Mouse (Mus musculus) forebrain, embryonic 11.5 days (tissue): ENCODE results near the gene Trmt2b. TPM values are rescaled to one million over a fixed set of nuclear protein-coding genes. Genes with fewer than 3 reads are reported as not detected.
"Not testable (repeated sequence)": the region's sequence is repeated elsewhere in the genome, so short reads cannot be mapped to it uniquely, and the experiment has no call there.

ENCODE experiments used
- ATAC-seq: fragments of 200-750 bp; cut with Nextera tagmentation; replicated peaks from 2 replicates; pipeline ENCODE4 v1.8.0; 2017; ENCODE audit warnings: moderate TSS enrichment; ENCODE audit not compliant: low FRiP score
- DNase-seq: peaks from one replicate; pipeline ENCODE4 v3.0.0-alpha.2; 2017; ENCODE audit warnings: low spot score
- H3K27ac ChIP-seq: fragments of 300-500 bp; sonication (generic); 2 replicates; pipeline ENCODE4 v1.5.1; 2014; ENCODE audit warnings: low read depth, low read length
- H3K27me3 ChIP-seq: fragments of 300-500 bp; sonication (generic); 2 replicates; pipeline ENCODE4 v1.6.1; 2014; ENCODE audit warnings: mild to moderate bottlenecking, low read length, mixed read lengths; ENCODE audit not compliant: control insufficient read depth, insufficient read depth
- H3K36me3 ChIP-seq: fragments of 300-500 bp; sonication (generic); 2 replicates; pipeline ENCODE4 v1.6.1; 2014; ENCODE audit warnings: mild to moderate bottlenecking, low read length, moderate library complexity, mixed read lengths; ENCODE audit not compliant: control insufficient read depth, insufficient read depth
- H3K4me1 ChIP-seq: fragments of 300-500 bp; sonication (generic); replicated peaks from 2 replicates; pipeline ENCODE4 v1.6.1; 2014; ENCODE audit warnings: low read length, mixed read lengths; ENCODE audit not compliant: control insufficient read depth, insufficient read depth
- H3K4me2 ChIP-seq: fragments of 300-500 bp; sonication (generic); 2 replicates; pipeline ENCODE4 v1.6.1; 2014; ENCODE audit warnings: low read depth, mild to moderate bottlenecking, low read length, moderate library complexity, mixed read lengths; ENCODE audit not compliant: severe bottlenecking
- H3K4me3 ChIP-seq: fragments of 300-500 bp; sonication (generic); 2 replicates; pipeline ENCODE4 v1.5.1; 2014; ENCODE audit warnings: low read depth, low read length
- H3K9ac ChIP-seq: fragments of 300-500 bp; sonication (generic); 2 replicates; pipeline ENCODE4 v1.6.1; 2014; ENCODE audit warnings: low read length
- H3K9me3 ChIP-seq: fragments of 300-500 bp; sonication (generic); 2 replicates; pipeline ENCODE4 v1.6.1; 2016; ENCODE audit warnings: low read length, mixed read lengths; ENCODE audit not compliant: control insufficient read depth
- WGBS: fragments of 180-500 bp; shearing (Covaris S2); extraction: QIAGEN DNeasy Blood & Tissue Kit; methylation state at CpG from one replicate; pipeline ENCODE4 v1.1.7; 2014; 5-methylcytosine and 5-hydroxymethylcytosine counted together
- polyA plus RNA-seq: library from polyadenylated mRNA; unstranded; fragments of >200 nt; fragmentation: Nextera tagmentation; extraction: Ambion mirVana; gene quantifications from 2 replicates; pipeline ENCODE4 v1.2.1, GENCODE M21; 2014

Gene Trmt2b
- 10.2 and 10.8 TPM in 2 replicates for polyA plus RNA-seq

GRCm38 (mm10) chrX:134276275-134277160 lies at the start of gene Trmt2b:
Gene Trmt2b (minus strand): TSS chrX:134276984.
- Histone ChIP-seq H3K4me1 (no peaks in the 10 kb centered on the region), H3K9me3 (no peaks in the 10 kb centered on the region), H3K27ac (no peak within 1 kb of the TSS), H3K36me3 (no peaks in the 10 kb centered on the region), H3K4me3 (peak within 1 kb of the TSS; percentile 34), H3K9ac (peak within 1 kb of the TSS; percentile 29; the same call in 1 of the 2 replicates), H3K27me3 (no peaks in the 10 kb centered on the region; the same call in 1 of the 2 replicates), H3K4me2 (peak within 1 kb of the TSS; percentile 40)
- 17% methylated on average over 23 of the region's 26 CpGs for WGBS
- peak; percentile 72 for DNase-seq
- ATAC-seq = peak; percentile 88

DNA sequence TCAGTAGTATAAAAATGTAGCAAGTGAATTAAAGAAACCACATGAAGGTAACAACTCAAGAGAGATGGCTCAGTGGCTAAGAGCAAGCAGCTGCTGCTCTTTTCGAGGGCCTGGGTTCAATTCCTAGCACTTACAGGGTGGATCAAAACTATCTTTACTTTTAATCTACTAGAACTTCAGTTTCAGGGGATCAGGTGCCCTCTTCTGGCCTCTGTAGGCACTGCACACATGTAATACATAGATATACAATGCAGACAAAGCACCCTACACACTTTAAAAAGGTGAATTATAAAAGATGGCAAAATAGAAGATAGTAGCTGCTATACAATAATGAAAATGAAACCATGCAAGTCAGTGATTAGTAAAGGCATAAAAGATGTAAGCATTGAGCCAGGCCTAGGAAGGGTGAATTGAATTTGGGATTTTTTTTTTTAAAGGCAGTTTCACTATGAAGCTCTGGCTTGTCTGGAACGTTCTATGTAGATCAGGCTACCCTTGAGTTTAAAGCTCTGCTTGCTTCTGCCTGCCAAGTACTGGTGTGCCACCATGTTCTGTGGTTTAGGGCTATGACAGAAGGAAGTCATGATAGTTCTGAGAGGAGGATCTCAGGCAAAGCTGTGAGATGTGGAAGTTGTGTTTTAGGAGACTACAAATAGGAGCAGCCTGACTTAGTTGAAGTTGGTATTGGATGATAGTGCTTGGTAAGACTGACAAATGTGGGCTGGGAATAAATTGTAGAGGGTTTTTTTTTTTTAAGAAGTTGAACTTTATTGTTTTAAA lies 42.6 kb upstream of the Trmt2b start:
- H3K4me1 ChIP-seq = no peaks in the 10 kb centered on the region
- no peak overlapping the region for H3K27ac ChIP-seq
- no peaks in the 10 kb centered on the region for H3K36me3 ChIP-seq
- H3K4me2 ChIP-seq = no peak overlapping the region
- H3K9ac ChIP-seq = no peak overlapping the region
- ATAC-seq (no peak), DNase-seq (no peak)
- H3K4me3 ChIP-seq = no peak overlapping the region
- WGBS = 86% methylated on average over 2 of the region's 2 CpGs
- H3K9me3 ChIP-seq = no peaks in the 10 kb centered on the region
- no peaks in the 10 kb centered on the region for H3K27me3 ChIP-seq

- H3K4me2 ChIP-seq, H3K27ac ChIP-seq, H3K9ac ChIP-seq, H3K9me3 ChIP-seq, H3K4me3 ChIP-seq, H3K4me1 ChIP-seq, H3K27me3 ChIP-seq, ATAC-seq, H3K36me3 ChIP-seq, DNase-seq: not testable (repeated sequence)
- whole genome bisulfite sequencing = 89% methylated on average over 7 of the region's 7 CpGs
Measured at GRCm38 (mm10) chrX:134311193-134311592, 34.4 kb upstream of the Trmt2b start.

DNA sequence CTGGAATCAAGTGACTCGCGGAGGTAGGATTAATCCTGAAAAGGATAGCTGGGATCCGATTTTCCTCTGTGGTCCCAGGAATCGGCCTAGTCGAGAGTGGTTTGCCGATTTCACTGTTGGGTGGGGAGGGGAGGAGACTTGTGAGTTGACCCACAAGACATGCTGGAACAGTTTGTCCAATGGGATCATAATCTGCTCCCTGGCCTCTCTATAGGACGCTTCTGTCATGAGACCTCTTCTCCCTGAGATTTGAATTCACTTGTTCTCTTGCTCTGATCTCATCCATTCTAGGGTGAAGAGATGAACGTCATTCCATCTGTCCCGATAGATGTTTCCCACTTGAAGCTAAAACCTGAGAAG lies 31.5 kb upstream of the Trmt2b start:
- peak overlapping the region; percentile 48 for H3K4me2 ChIP-seq
- H3K4me1 ChIP-seq = no peaks in the 10 kb centered on the region
- H3K27ac ChIP-seq = no peak overlapping the region
- no peak for DNase-seq
- peak; percentile 73 for ATAC-seq
- no peaks in the 10 kb centered on the region for H3K9me3 ChIP-seq
- no peaks in the 10 kb centered on the region for H3K27me3 ChIP-seq
- 25% methylated on average over 9 of the region's 9 CpGs for WGBS
- peak overlapping the region; percentile 39 for H3K4me3 ChIP-seq
- no peaks in the 10 kb centered on the region; the same call in 1 of the 2 replicates for H3K36me3 ChIP-seq
- peak overlapping the region; percentile 51; the same call in 1 of the 2 replicates for H3K9ac ChIP-seq

DNA sequence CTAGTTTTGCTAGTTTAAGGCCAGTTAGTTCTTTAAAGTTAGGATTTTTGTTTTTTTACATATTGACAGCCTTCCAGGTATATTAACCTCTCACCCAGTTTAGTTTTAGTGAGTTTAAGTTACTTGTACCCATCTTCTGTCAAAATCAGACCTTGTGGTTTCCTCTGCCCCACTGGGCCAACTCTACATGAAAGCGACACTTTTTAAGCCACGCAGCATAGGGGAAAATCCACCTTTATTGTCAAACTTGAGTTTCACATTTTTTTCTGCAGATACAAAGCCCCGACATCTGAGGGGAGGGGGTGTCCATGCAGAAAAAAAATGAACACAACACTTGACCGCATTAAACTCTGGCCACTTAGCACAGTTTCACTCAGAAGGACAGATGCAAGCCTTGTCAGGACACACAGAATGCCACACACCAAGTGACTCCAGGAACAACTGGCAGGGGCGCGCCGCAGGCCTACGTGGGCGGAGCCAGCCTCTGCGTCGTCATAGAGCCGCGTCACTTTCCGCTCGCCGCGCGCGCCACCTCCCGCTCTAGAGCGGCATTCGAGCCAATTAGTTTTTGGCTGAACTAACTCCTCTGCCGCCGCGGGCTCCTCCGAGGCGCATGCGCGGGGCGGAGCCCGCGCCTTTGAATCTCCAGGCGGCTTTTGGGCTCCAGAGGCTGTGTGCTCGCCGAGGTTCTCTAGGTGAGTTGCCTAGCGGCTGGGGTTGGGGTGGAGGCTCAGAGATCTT lies 30.9 kb upstream of the Trmt2b start, which contains the start of gene Cenpi:
Gene Cenpi (plus strand): TSS at position 551 of the 741 bp plus-strand sequence.
- Histone ChIP-seq H3K27me3 (no peaks in the 10 kb centered on the region), H3K4me1 (no peaks in the 10 kb centered on the region), H3K9me3 (no peaks in the 10 kb centered on the region), H3K36me3 (no peaks in the 10 kb centered on the region; the same call in 1 of the 2 replicates), H3K9ac (peak within 1 kb of the TSS; percentile 51; the same call in 1 of the 2 replicates), H3K27ac (no peak within 1 kb of the TSS), H3K4me3 (peak within 1 kb of the TSS; percentile 39), H3K4me2 (peak within 1 kb of the TSS; percentile 48)
- DNase-seq (peak; percentile 91), ATAC-seq (peak; percentile 96)
- WGBS = 18% methylated on average over 36 of the region's 36 CpGs

GRCm38 (mm10) chrX:134303287-134303686 lies 26.5 kb upstream of the Trmt2b start:
- Histone ChIP-seq H3K4me2 (no peak overlapping the region), H3K4me1 (no peaks in the 10 kb centered on the region), H3K9me3 (no peaks in the 10 kb centered on the region), H3K27ac (no peak overlapping the region), H3K4me3 (no peak overlapping the region), H3K36me3 (no peaks in the 10 kb centered on the region), H3K27me3 (no peaks in the 10 kb centered on the region), H3K9ac (no peak overlapping the region)
- 91% methylated on average over 1 of the region's 1 CpGs for WGBS
- no peak for ATAC-seq
- DNase-seq = no peak

- Histone ChIP-seq H3K27me3 (peaks cover 4% of the 10 kb centered on the region; the same call in 1 of the 2 replicates), H3K9ac (no peak overlapping the region), H3K4me3 (no peak overlapping the region), H3K4me2 (no peak overlapping the region), H3K36me3 (no peaks in the 10 kb centered on the region), H3K4me1 (no peaks in the 10 kb centered on the region), H3K9me3 (no peaks in the 10 kb centered on the region), H3K27ac (no peak overlapping the region)
- DNase-seq (no peak), ATAC-seq (no peak)
- WGBS = 46% methylated on average over 5 of the region's 5 CpGs
Measured at GRCm38 (mm10) chrX:134300219-134300618, 23.4 kb upstream of the Trmt2b start.

GRCm38 (mm10) chrX:134297195-134297594 lies 20.4 kb upstream of the Trmt2b start:
- Histone ChIP-seq H3K27me3 (peaks cover 10% of the 10 kb centered on the region), H3K9ac (no peak overlapping the region), H3K4me1 (no peaks in the 10 kb centered on the region), H3K4me2 (peak overlapping the region; percentile 53; the same call in 1 of the 2 replicates), H3K27ac (no peak overlapping the region), H3K9me3 (no peaks in the 10 kb centered on the region), H3K36me3 (no peaks in the 10 kb centered on the region), H3K4me3 (peak overlapping the region; percentile 39; the same call in 1 of the 2 replicates)
- DNase-seq (no peak), ATAC-seq (no peak)
- 31% methylated on average over 4 of the region's 4 CpGs for WGBS
